Mouse (Mus musculus) forebrain, embryonic 10.5 days (tissue): ENCODE measurements at regions not wholly inside any gene's neighbourhood (a gene's known extent, or its start where the extent isn't known, plus 50 kb on each side); places are given as distances from the start of the nearest gene placed in this dataset.

Source experiments
- DNase-seq: peaks from one replicate; pipeline ENCODE4 v3.0.0-alpha.2; 2017; ENCODE audit warnings: low spot score; ENCODE audit errors: extremely low spot score
- H3K27ac ChIP-seq: fragments of 300-500 bp; sonication (generic); 2 replicates; pipeline ENCODE4 v1.5.1; 2016; ENCODE audit warnings: mild to moderate bottlenecking
- H3K27me3 ChIP-seq: fragments of 300-500 bp; sonication (generic); 2 replicates; pipeline ENCODE4 v1.6.1; 2016; ENCODE audit warnings: mild to moderate bottlenecking; ENCODE audit not compliant: poor library complexity, severe bottlenecking
- H3K36me3 ChIP-seq: fragments of 300-500 bp; sonication (generic); replicated peaks from 2 replicates; pipeline ENCODE4 v1.6.1; 2016; ENCODE audit warnings: mild to moderate bottlenecking, moderate library complexity
- H3K4me1 ChIP-seq: fragments of 300-500 bp; sonication (generic); 2 replicates; pipeline ENCODE4 v1.6.1; 2016
- H3K4me3 ChIP-seq: fragments of 300-500 bp; sonication (generic); 2 replicates; pipeline ENCODE4 v1.5.1; 2016; ENCODE audit warnings: mild to moderate bottlenecking, moderate library complexity
- H3K9me3 ChIP-seq: fragments of 300-500 bp; sonication (generic); 2 replicates; pipeline ENCODE4 v1.6.1; 2016; ENCODE audit warnings: mild to moderate bottlenecking, moderate library complexity
- WGBS: fragments of 180-500 bp; shearing (Covaris S2); methylation state at CpG from one replicate; pipeline ENCODE4 v1.1.7; 2016; 5-methylcytosine and 5-hydroxymethylcytosine counted together

- Histone ChIP-seq H3K4me1 (no peaks in the 10 kb centered on the region), H3K36me3 (no peaks in the 10 kb centered on the region), H3K9me3 (no peaks in the 10 kb centered on the region), H3K27me3 (no peaks in the 10 kb centered on the region), H3K4me3 (no peak overlapping the region), H3K27ac (no peak overlapping the region)
- WGBS = 83% methylated on average over 3 of the region's 3 CpGs
- DNase-seq = no peak
Observed at GRCm38 (mm10) chrX:42373794-42374398, 115.6 kb upstream of the Tex13c2 start.

GRCm38 (mm10) chrX:42393836-42394556, 95.5 kb upstream of the Tex13c2 start:
- Histone ChIP-seq H3K27me3 (no peaks in the 10 kb centered on the region), H3K9me3 (no peaks in the 10 kb centered on the region), H3K4me3 (no peak overlapping the region), H3K4me1 (no peaks in the 10 kb centered on the region), H3K36me3 (no peaks in the 10 kb centered on the region), H3K27ac (no peak overlapping the region)
- no peak for DNase-seq
- WGBS = 90% methylated on average over 3 of the region's 3 CpGs

DNA sequence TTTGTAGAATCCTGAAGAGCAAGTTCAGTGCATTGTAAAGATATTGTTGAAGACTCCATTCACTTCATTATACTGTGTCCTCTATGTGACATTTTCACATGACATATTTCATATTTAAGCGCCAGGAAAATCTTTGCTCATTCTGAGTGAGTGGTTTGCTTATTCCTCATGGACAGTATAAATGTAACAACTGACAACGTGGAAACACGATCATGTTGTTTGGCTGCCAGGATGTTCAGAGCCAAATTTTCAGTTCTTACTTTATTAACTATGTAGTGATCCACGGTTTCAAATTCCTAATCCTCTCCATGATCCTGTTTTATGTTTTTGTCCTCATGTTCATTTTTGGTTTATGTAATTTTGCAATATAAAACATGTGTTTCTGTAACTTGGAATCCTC, 93.0 kb upstream of the Tex13c2 start:
- Histone ChIP-seq H3K4me3 (no peak overlapping the region), H3K4me1 (no peaks in the 10 kb centered on the region), H3K27me3 (no peaks in the 10 kb centered on the region), H3K36me3 (no peaks in the 10 kb centered on the region), H3K27ac (no peak overlapping the region), H3K9me3 (no peaks in the 10 kb centered on the region)
- 89% methylated on average over 4 of the region's 4 CpGs for WGBS
- no peak for DNase-seq

DNA sequence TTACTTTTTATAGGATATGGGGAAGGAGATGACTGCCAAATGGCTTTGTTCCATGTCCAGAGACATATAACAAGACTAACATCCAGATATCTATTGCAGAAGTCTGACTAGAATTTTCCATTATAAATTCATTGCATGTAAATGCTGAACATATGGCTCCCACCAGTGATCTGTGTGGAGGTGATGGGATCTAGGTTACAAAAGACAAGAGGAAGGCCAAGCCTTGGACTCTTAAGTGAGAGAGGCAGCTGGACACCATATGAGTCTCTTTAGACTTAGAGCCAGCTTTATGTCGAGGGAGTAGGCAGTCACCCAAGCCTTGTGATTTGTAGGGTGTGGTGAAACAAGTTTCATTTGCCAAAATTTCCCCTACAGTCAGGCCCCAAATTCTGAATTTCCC, 90.7 kb upstream of the Tex13c2 start:
- DNase-seq = no peak
- 78% methylated on average over 1 of the region's 1 CpGs for WGBS
- Histone ChIP-seq H3K36me3 (no peaks in the 10 kb centered on the region), H3K27ac (no peak overlapping the region), H3K4me3 (no peak overlapping the region), H3K4me1 (0 out of 2 replicates have a peak, but pooled peaks cover 7% of the 10 kb centered on the region), H3K9me3 (no peaks in the 10 kb centered on the region), H3K27me3 (no peaks in the 10 kb centered on the region)

DNA sequence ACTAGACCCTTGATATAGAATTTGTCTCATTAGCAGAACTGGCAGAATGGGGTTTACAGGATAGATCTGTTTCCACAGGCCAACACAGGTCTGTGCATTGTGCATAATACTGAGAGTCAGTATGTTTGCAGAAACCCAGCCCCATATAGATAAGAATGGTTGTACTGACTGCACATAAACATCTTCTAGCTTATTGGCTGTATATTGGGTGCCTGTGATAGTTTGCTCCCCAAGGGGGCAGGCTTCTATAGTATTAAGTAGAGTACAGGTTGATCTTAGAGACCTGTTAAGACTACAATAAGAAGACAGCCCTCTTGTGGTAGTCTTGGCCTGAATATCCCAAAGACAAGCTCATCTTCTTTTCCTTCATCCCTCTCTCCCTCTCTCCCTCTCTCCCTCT, 90.1 kb upstream of the Tex13c2 start:
- Histone ChIP-seq H3K4me1 (0 out of 2 replicates have a peak, but pooled peaks cover 7% of the 10 kb centered on the region), H3K27me3 (no peaks in the 10 kb centered on the region), H3K9me3 (no peaks in the 10 kb centered on the region), H3K36me3 (no peaks in the 10 kb centered on the region), H3K27ac (no peak overlapping the region), H3K4me3 (no peak overlapping the region)
- no peak for DNase-seq

DNA sequence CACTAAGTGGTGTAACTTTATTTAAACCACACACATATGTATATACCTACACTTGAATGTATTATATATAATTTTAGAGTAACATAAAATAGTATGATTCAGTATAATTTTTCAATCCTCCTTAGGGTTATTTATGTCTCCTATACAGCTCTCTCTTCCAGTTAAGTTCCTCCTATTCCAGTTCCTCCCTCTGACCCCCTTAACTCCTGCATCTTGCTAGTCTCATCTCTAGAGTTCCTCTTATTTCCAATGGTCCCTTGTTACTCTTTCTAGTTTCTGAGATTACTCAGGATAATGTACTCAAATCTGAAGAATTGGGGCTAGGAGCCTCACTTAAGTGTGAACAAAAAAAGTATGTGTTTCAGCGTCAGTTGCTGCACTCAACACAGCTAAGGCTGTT, 88.4 kb upstream of the Tex13c2 start:
- no peak overlapping the region for H3K4me3 ChIP-seq
- H3K27ac ChIP-seq = no peak overlapping the region
- H3K4me1 ChIP-seq = 0 out of 2 replicates have a peak, but pooled peaks cover 7% of the 10 kb centered on the region
- H3K9me3 ChIP-seq = no peaks in the 10 kb centered on the region
- no peaks in the 10 kb centered on the region for H3K36me3 ChIP-seq
- 44% methylated on average over 1 of the region's 1 CpGs for WGBS
- no peaks in the 10 kb centered on the region for H3K27me3 ChIP-seq
- no peak for DNase-seq

DNA sequence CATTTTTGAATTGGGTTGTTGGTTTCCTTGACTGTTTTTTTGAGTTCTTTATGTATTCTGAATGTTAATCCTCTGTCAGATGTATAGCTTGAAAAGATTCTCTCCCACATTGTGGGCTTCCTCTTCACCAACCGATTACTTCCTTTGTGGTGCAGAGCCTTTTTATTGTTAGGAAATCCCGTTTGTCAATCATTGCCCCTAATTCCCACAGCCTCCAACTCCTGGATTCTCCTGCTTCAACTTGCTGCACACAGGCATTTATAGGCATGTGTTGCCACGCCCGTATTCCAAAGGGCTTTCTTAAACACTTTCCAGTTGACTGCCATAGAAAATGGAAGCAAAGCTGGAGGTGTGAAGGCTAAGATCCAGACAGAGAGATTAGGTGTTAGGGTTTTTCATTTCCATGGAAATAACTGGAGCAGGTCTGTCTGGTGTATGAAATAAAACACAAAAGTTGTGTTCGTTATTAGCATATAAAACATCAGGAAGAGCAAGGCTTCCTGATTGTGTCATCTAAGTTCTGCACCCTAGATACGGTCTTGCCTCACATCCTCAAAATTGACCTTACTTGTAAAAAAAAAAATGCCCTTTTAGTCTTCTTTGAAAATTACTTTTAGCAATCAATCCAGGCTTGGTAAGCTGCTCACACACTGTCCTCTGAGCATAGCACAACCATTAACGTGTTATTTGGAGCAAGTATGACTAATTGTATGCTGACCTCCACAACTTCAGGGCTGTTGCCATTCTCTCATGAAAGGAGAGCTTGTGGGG, 87.7 kb upstream of the Tex13c2 start:
- DNase-seq = no peak
- no peaks in the 10 kb centered on the region for H3K36me3 ChIP-seq
- no peaks in the 10 kb centered on the region for H3K27me3 ChIP-seq
- H3K27ac ChIP-seq = no peak overlapping the region
- H3K4me1 ChIP-seq = 0 out of 2 replicates have a peak, but pooled peaks cover 7% of the 10 kb centered on the region
- 50% methylated on average over 7 of the region's 7 CpGs for WGBS
- H3K4me3 ChIP-seq = no peak overlapping the region
- H3K9me3 ChIP-seq = no peaks in the 10 kb centered on the region

GRCm38 (mm10) chrX:42402335-42402605, 87.2 kb upstream of the Tex13c2 start:
- H3K27me3 ChIP-seq = no peaks in the 10 kb centered on the region
- no peak for DNase-seq
- no peak overlapping the region for H3K27ac ChIP-seq
- WGBS = 57% methylated on average over 4 of the region's 4 CpGs
- H3K9me3 ChIP-seq = no peaks in the 10 kb centered on the region
- no peak overlapping the region for H3K4me3 ChIP-seq
- 0 out of 2 replicates have a peak, but pooled peaks cover 7% of the 10 kb centered on the region for H3K4me1 ChIP-seq
- H3K36me3 ChIP-seq = no peaks in the 10 kb centered on the region

- H3K9me3 ChIP-seq = no peaks in the 10 kb centered on the region
- peak; percentile 20 for DNase-seq
- no peak overlapping the region for H3K4me3 ChIP-seq
- H3K27me3 ChIP-seq = no peaks in the 10 kb centered on the region
- H3K4me1 ChIP-seq = peaks cover 13% of the 10 kb centered on the region
- 26% methylated on average over 7 of the region's 7 CpGs for WGBS
- peak overlapping the region; percentile 73 for H3K27ac ChIP-seq
- H3K36me3 ChIP-seq = no peaks in the 10 kb centered on the region
Observed at GRCm38 (mm10) chrX:42431851-42432635, 57.4 kb upstream of the Tex13c2 start.
